Mouse (Mus musculus) hematopoietic stem cell, adult 5-6 weeks (primary cell): ENCODE measurements at regions not wholly inside any gene's neighbourhood (a gene's known extent, or its start where the extent isn't known, plus 50 kb on each side); places are given as distances from the start of the nearest gene placed in this dataset.

Experiments
- ATAC-seq, 2 experiments: fragments of 125-278 bp in 1 of 2; replicated peaks in 1 of 2; 2 replicates each; pipeline ENCODE4 v1.8.0; 2016 to 2017; ENCODE audit warnings: inconsistent platforms in 2 of 2, mild to moderate bottlenecking in 2 of 2, moderate number of reproducible peaks in 2 of 2, low read depth in 1 of 2, moderate TSS enrichment in 1 of 2; ENCODE audit not compliant: low FRiP score in 2 of 2, poor library complexity in 2 of 2, severe bottlenecking in 2 of 2, insufficient read depth in 1 of 2, low TSS enrichment in 1 of 2

- ATAC-seq = no peak
Observed at GRCm38 (mm10) chr12:93549900-93550299, 1700.9 kb upstream of the Sel1l start.

DNA sequence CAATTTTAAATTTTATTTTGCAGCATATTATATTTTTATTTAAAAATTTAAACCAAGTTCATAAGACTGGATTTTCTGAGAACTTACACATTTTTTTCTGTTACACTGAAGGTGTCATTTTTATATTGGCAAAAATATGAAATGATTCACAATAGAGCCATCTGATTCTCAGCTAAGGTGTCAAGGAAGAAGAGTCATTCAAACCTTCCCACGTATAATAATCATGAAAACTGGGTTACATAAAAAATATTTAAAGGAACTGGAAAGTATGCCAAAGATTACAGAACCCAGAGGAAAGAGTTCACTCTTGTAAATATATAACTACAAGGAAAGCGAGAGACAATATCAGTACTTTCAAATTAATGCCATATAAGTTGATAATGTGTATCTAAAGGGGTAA, 1674.5 kb upstream of the Sel1l start:
- ATAC-seq = no peak

DNA sequence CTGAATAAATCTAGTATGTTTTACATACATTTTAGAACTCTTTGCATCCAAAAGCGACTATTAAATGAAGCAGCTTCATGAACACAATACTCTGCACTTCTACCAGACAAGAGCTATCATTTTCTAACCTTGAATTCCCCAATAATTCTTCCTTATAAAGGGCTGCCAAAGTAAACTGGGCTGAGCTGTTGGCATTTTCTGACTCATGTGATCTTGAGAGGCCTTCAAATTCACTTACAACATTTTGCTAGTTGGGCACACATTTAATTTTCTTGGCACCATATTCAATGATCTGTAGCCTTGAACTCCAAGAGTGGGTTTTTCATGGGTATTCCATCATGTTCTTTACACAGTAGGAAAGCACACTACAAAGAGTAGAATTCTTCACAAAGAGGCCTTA, 1637.4 kb upstream of the Sel1l start:
- ATAC-seq = no peak

DNA sequence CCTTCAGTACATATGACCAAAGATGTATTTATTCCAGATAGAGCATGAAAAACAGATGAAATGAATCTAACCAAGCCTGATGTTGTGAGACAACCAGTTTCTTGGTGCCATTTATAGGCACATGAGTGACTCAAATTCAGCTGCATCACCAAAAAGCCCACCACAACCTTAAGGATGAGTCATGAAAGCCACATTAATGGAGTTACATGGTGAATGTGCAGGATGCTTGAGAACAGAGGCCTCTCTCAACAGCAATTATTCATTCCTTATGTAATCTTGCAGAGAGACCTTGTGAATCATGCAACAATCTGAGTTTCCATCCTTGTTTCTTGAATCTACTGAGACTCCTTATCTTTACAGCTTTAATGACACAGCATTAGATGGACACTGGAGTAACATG, 1613.1 kb upstream of the Sel1l start:
- ATAC-seq = no peak

DNA sequence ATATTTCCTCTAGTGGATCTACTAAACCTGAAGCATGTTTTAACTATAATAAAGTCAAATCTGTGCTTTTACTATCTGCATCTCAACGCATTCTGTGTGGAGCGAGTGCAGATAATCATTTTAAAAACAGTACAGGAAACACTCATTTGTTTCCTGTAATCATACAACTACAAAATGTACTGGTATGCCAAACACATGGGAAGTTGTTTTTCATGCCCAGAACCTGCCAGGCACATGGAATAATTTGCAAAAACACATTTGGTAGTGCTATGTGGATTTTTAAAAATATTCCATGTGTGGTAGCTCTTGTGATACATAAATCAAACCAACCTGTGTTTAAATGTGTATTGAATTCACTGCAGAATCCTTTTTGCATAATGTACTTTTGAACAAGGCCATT, 1600.5 kb upstream of the Sel1l start:
- ATAC-seq = no peak

DNA sequence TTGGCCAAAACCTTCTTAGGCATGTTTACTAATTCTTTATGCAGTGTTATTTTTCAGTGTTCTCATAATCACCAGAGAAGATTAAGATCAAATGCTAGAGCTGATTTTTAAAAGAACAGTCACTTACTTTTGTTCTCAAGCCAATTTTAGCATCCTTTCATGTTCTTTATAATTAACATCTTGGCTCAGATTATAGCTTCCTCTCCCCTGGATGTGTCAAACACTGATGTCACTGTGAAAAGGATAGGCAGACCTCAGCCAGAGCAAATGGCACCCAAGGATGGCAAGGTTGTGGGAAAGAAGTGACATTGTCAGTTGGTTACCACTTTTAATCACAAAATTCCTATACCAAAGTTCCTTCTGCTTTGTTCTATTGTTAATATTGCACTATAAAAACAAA, 1580.3 kb upstream of the Sel1l start:
- ATAC-seq = no peak

DNA sequence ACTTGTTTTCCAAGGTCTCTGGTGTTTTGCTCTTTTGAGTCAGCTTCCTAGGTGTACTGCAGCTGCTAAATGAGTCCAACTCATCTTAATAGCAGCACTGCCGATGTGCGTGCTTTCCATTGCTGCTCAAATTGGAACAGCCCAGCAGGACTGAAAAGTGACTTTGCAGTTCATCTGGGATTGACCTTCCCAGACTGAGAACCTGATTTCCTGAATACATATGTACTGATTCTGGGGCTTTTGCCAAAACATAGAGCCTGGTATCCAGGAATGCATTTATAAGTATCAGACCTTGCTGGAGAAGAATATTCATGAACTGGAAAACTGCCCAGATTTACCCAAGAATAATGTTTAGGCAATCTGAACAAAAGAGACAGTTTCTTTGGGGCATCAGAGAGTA, 1579.0 kb upstream of the Sel1l start:
- ATAC-seq = no peak

- no peak for ATAC-seq
Observed at GRCm38 (mm10) chr12:93416381-93416780, 1567.4 kb upstream of the Sel1l start.

DNA sequence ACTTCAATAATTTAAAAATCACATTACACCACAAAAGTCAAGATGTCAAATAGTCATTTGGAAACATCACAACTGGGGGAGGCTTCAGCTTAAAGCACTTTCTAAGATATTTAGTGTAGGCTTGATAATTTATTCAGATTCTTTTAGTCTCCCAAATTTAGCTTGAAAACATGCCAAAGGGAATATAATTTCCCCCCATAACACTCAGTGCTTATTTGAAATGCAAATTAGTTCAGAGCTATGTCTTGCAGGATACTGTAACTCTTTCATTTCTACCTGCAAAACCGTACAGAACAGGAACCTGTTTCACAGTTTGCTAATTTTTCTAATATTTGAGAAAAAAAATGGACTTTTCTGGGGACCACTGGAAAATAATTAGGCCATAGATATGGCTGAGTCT, 1566.8 kb upstream of the Sel1l start:
- ATAC-seq = no peak

DNA sequence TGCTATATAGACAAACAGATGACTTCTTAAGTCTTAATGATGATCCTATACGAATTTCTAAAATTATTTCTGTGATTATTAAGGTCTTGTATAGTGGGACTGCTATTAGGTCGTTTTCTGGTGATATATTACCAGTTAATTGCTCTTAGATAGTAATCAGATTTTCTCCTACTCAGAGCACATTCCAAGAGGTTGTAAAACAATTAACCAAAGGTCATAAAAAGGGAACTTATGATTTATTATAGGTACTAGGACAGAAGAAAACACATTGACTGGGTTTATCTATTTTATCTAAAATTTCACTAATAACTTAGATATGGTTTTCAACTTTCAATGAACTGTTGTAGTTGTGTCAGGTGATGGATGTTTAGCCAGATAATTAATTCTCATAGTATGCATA, 1536.6 kb upstream of the Sel1l start:
- no peak for ATAC-seq

GRCm38 (mm10) chr12:93342933-93343332, 1494.0 kb upstream of the Sel1l start:
- no peak for ATAC-seq

DNA sequence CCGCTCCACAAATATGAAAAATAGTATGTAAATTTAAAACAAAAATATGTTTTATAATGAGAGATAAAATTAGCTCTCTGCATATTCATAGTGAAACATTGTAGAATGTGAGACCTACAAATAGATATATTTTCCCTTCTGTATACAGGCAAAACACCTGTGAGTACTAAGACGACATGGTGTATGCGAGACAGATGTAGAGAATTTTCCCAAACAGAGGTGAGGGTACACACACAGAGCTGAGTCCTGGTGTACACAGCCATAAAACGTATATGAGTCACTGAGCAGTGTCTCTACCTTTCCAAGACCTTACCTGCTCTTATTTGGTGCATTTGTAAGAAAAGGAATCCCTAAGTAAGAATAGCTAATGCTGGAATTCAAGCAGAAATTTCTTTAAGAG, 1493.6 kb upstream of the Sel1l start:
- ATAC-seq = no peak

GRCm38 (mm10) chr12:93335520-93335919, 1486.6 kb upstream of the Sel1l start:
- no peak for ATAC-seq

GRCm38 (mm10) chr12:93312214-93312613, 1463.3 kb upstream of the Sel1l start:
- no peak for ATAC-seq

GRCm38 (mm10) chr12:93281816-93282215, 1432.9 kb upstream of the Sel1l start:
- no peak for ATAC-seq

- no peak for ATAC-seq
Observed at GRCm38 (mm10) chr12:93273652-93274051, 1424.7 kb upstream of the Sel1l start.

DNA sequence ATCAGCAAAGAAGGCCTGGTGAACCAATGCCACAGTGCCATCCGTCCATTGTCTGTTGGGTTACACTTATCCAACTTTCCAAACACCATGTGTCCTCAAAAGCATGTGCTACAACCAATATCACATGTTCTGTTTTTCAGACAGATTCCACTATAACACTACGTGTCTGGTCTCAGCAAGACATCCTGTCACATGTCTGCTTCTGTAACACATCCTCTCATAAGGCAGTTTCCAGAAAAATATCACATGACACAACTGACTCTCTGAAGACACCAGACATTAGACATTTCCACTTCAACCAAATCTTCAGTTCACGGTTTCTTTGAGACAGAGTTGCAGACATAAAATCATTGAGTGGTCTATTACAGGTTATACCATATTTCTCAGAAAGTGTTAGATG, 1381.3 kb upstream of the Sel1l start:
- ATAC-seq = no peak

- no peak for ATAC-seq
Observed at GRCm38 (mm10) chr12:93226826-93227225, 1377.9 kb upstream of the Sel1l start.

DNA sequence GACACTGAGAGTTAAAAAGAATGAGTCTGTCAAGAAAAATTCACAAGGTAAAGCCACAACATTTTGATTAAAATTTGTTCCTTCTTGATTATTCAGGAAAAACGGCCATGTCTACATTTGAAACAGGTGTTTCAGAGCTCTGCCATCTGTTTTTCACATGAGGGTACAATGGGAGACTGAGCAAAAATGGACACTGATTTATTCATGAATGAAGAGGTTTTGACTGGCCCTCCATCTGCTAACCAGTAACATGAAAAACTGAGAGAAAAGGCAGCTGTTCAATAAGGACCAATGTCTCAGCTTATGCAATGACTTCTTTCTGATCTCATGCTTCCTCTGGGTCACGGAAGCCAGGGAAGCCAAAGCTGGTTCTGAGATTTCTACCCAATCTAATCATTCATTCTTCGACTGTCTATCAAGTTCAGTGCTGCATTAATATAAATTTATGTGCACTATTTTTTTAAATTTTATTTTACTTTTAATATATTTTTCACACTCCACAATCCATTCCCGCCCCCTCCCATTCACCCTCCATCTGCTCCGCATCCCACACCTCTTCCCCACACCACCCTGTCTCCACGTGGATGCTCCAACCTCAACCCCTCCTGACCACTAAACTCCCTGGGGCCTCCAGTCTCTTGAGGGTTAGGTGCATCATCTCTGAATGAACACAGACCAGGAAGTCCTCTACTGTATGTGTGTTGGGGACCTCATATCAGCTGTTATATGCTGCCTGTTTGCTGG, 1372.4 kb upstream of the Sel1l start:
- ATAC-seq = no peak
